Mouse (Mus musculus): ENCODE measurements around the gene Agpat3. TPM values are rescaled to one million over a fixed set of nuclear protein-coding genes. Genes with fewer than 3 reads are reported as not detected.

The Agpat3 gene
- polyA plus RNA-seq, 1 experiment from 2014 or later, result 58.2 TPM

GRCm38 (mm10) chr10:78236885-78237629 lies 115.2 kb downstream of the Agpat3 start:
- no peak for ATAC-seq (ENCODE audit: low FRiP score, low read depth)
- Histone ChIP-seq H3K27me3 (no peaks in the 10 kb centered on the region), H3K27ac (replicated peaks) (no peak overlapping the region), H3K4me2 (replicated peaks) (no peak overlapping the region), H3K36me3 (0 out of 2 replicates have a peak, but pooled peaks cover 3% of the 10 kb centered on the region), H3K4me1 (no peaks in the 10 kb centered on the region), H3K9me3 (no peaks in the 10 kb centered on the region), H3K4me3 (no peak overlapping the region), H3K9ac (replicated peaks) (no peak overlapping the region)
- 81% methylated on average over 8 of the region's 8 CpGs for WGBS

GRCm38 (mm10) chr10:78233756-78234155 lies 118.5 kb downstream of the Agpat3 start:
- 96% methylated on average over 6 of the region's 6 CpGs for WGBS
- Histone ChIP-seq H3K4me1 (no peaks in the 10 kb centered on the region), H3K27me3 (no peaks in the 10 kb centered on the region), H3K4me2 (replicated peaks) (no peak overlapping the region), H3K4me3 (no peak overlapping the region), H3K9me3 (no peaks in the 10 kb centered on the region), H3K36me3 (peaks cover 21% of the 10 kb centered on the region; the same call in 1 of the 2 replicates), H3K27ac (replicated peaks) (no peak overlapping the region), H3K9ac (replicated peaks) (no peak overlapping the region)
- ATAC-seq (ENCODE audit: low FRiP score, low read depth), result no peak

GRCm38 (mm10) chr10:78233161-78233560 lies 119.1 kb downstream of the Agpat3 start:
- Histone ChIP-seq H3K4me2 (replicated peaks) (no peak overlapping the region), H3K27ac (replicated peaks) (no peak overlapping the region), H3K9me3 (no peaks in the 10 kb centered on the region), H3K4me3 (no peak overlapping the region), H3K9ac (replicated peaks) (no peak overlapping the region), H3K36me3 (peaks cover 27% of the 10 kb centered on the region), H3K27me3 (no peaks in the 10 kb centered on the region), H3K4me1 (no peaks in the 10 kb centered on the region)
- 90% methylated on average over 5 of the region's 5 CpGs for WGBS
- no peak for ATAC-seq (ENCODE audit: low FRiP score, low read depth)

GRCm38 (mm10) chr10:78232301-78232980 lies 119.8 kb downstream of the Agpat3 start:
- Histone ChIP-seq H3K9ac (replicated peaks) (no peak overlapping the region), H3K9me3 (no peaks in the 10 kb centered on the region), H3K4me1 (no peaks in the 10 kb centered on the region), H3K36me3 (peaks cover 29% of the 10 kb centered on the region), H3K27ac (replicated peaks) (no peak overlapping the region), H3K27me3 (no peaks in the 10 kb centered on the region), H3K4me2 (replicated peaks) (no peak overlapping the region), H3K4me3 (no peak overlapping the region)
- ATAC-seq (ENCODE audit: low FRiP score, low read depth), result no peak
- WGBS, result 95% methylated on average over 4 of the region's 4 CpGs

GRCm38 (mm10) chr10:78228560-78228928 lies 123.7 kb downstream of the Agpat3 start:
- Histone ChIP-seq H3K36me3 (peaks cover 35% of the 10 kb centered on the region), H3K9me3 (no peaks in the 10 kb centered on the region), H3K4me2 (replicated peaks) (no peak overlapping the region), H3K4me1 (no peaks in the 10 kb centered on the region), H3K27me3 (no peaks in the 10 kb centered on the region), H3K27ac (replicated peaks) (no peak overlapping the region), H3K4me3 (no peak overlapping the region), H3K9ac (replicated peaks) (no peak overlapping the region)
- no peak for ATAC-seq (ENCODE audit: low FRiP score, low read depth)
- WGBS, result 93% methylated on average over 5 of the region's 5 CpGs

GRCm38 (mm10) chr10:78227875-78228559 lies 124.3 kb downstream of the Agpat3 start:
- Histone ChIP-seq H3K4me1 (no peaks in the 10 kb centered on the region), H3K36me3 (peaks cover 37% of the 10 kb centered on the region), H3K27ac (replicated peaks) (no peak overlapping the region), H3K4me3 (no peak overlapping the region), H3K9me3 (no peaks in the 10 kb centered on the region), H3K27me3 (no peaks in the 10 kb centered on the region), H3K9ac (replicated peaks) (no peak overlapping the region), H3K4me2 (replicated peaks) (no peak overlapping the region)
- 89% methylated on average over 8 of the region's 8 CpGs for WGBS
- no peak for ATAC-seq (ENCODE audit: low FRiP score, low read depth)

- Histone ChIP-seq H3K27me3 (no peaks in the 10 kb centered on the region), H3K4me2 (replicated peaks) (no peak overlapping the region), H3K4me3 (no peak overlapping the region), H3K4me1 (no peaks in the 10 kb centered on the region), H3K36me3 (peaks cover 47% of the 10 kb centered on the region), H3K9ac (replicated peaks) (no peak overlapping the region), H3K27ac (replicated peaks) (no peak overlapping the region), H3K9me3 (no peaks in the 10 kb centered on the region)
- ATAC-seq (ENCODE audit: low FRiP score, low read depth), result no peak
- 93% methylated on average over 6 of the region's 6 CpGs for WGBS
Observed at GRCm38 (mm10) chr10:78224136-78224535, 128.2 kb downstream of the Agpat3 start.

- H3K9ac ChIP-seq (replicated peaks), result no peak overlapping the region
- ATAC-seq (ENCODE audit: low FRiP score, low read depth), result no peak
- H3K9me3 ChIP-seq, result no peaks in the 10 kb centered on the region
- H3K4me2 ChIP-seq (replicated peaks), result no peak overlapping the region
- H3K4me3 ChIP-seq, result no peak overlapping the region
- no peaks in the 10 kb centered on the region for H3K27me3 ChIP-seq
- WGBS, result 96% methylated on average over 4 of the region's 4 CpGs
- H3K4me1 ChIP-seq, result no peaks in the 10 kb centered on the region
- peaks cover 49% of the 10 kb centered on the region for H3K36me3 ChIP-seq
- H3K27ac ChIP-seq (replicated peaks), result no peak overlapping the region
Observed at GRCm38 (mm10) chr10:78222908-78223307, 129.4 kb downstream of the Agpat3 start.

- Histone ChIP-seq H3K36me3 (peaks cover 56% of the 10 kb centered on the region), H3K9me3 (no peaks in the 10 kb centered on the region), H3K27ac (replicated peaks) (no peak overlapping the region), H3K4me1 (no peaks in the 10 kb centered on the region), H3K9ac (replicated peaks) (no peak overlapping the region), H3K4me2 (replicated peaks) (no peak overlapping the region), H3K4me3 (no peak overlapping the region), H3K27me3 (no peaks in the 10 kb centered on the region)
- 93% methylated on average over 7 of the region's 7 CpGs for WGBS
- no peak for ATAC-seq (ENCODE audit: low FRiP score, low read depth)
Observed at GRCm38 (mm10) chr10:78221315-78221714, 131.0 kb downstream of the Agpat3 start.

- ATAC-seq (ENCODE audit: low FRiP score, low read depth), result no peak
Observed at GRCm38 (mm10) chr10:78219528-78219927, 132.8 kb downstream of the Agpat3 start.

More at GRCm38 (mm10) chr10:78219528-78219927, 132.8 kb downstream of the Agpat3 start:
- Histone ChIP-seq H3K4me1 (no peaks in the 10 kb centered on the region), H3K27me3 (no peaks in the 10 kb centered on the region), H3K4me2 (replicated peaks) (no peak overlapping the region), H3K27ac (replicated peaks) (no peak overlapping the region), H3K9ac (replicated peaks) (no peak overlapping the region), H3K4me3 (no peak overlapping the region), H3K9me3 (no peaks in the 10 kb centered on the region), H3K36me3 (peaks cover 70% of the 10 kb centered on the region)
- WGBS, result 89% methylated on average over 1 of the region's 1 CpGs

All from midbrain, embryonic 12.5 days (tissue).